Mouse (Mus musculus) B cell, adult (primary cell): Measurements from ENCODE around the gene Olfr1037. TPM values are rescaled to one million over a fixed set of nuclear protein-coding genes. Genes with fewer than 3 reads are reported as not detected.

ENCODE experiments used
- total RNA-seq: library from RNA; stranded (reverse); gene quantifications from 4 replicates; pipeline ENCODE4 v1.2.4, GENCODE M21; 2023; ENCODE audit not compliant: inconsistent age

The Olfr1037 gene
- total RNA-seq = not detected in 4 replicates

GRCm38 (mm10) chr2:86087285-86087684, at the start of gene Olfr1037:
Gene Olfr1037 (minus strand): TSS chr2:86087385.

DNA sequence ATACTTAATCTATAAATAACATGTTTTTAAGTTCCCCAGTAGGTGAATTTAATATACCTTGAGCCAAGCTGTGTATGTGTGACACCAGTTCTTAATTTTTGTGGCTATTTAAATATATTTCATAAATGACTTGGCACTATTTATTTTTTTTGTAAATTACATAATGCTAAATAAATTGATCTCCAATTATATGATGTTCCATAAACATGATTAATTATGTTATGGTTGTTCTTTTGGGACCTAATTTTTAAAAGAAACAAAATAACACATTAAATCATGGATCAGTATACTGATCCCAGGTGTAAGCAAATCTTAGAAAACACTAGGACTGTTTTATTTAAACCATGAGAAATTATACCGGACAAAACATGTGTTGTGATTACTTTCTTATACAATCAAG, 48.6 kb upstream of the Olfr1037 start, which contains the start of gene Olfr1039:
Gene Olfr1039 (minus strand): TSS at position 101 of the 400 bp plus-strand sequence.

DNA sequence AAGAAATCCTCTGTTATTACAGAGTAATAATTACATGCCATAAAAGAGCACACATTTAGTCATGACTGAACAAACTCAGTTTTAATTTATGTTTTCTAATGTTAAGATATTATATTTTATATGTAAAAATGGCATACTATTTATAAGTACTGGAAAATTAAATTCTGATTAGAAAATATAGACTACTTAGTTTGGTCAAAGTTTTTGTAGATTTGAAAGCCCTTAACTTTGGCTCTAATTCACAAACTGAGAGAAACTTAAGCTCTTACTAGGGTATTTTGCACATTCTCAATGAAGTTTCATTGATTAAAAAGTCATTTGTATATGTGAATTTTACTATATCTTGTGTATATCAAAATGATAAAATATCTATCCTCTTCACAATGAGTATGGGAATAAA, 13.5 kb downstream of the Olfr1037 start, which contains the start of gene Olfr1036:
Gene Olfr1036 (plus strand): TSS at position 301 of the 400 bp plus-strand sequence.

GRCm38 (mm10) chr2:86045561-86045960, 41.6 kb downstream of the Olfr1037 start, which contains the start of gene Olfr1034:
Gene Olfr1034 (plus strand): TSS chr2:86045861.

Other genes with a start within 250 kb of the Olfr1037 start
- gene Olfr1019, start 241.9 kb downstream of the Olfr1037 start, total RNA-seq = not detected in 4 replicates
- gene Olfr1020, start 240.4 kb downstream of the Olfr1037 start, total RNA-seq = not detected in 4 replicates
- gene Olfr1022, start 218.8 kb downstream of the Olfr1037 start, total RNA-seq = not detected in 4 replicates
- gene Olfr1023, start 201.7 kb downstream of the Olfr1037 start, total RNA-seq = not detected in 4 replicates
- not detected in 4 replicates for gene Olfr1024, start 182.3 kb downstream of the Olfr1037 start, total RNA-seq
- gene Olfr1025-ps1, start 172.2 kb downstream of the Olfr1037 start, total RNA-seq = not detected in 4 replicates
- not detected in 4 replicates for gene Olfr1026, start 165.8 kb downstream of the Olfr1037 start, total RNA-seq
- gene Olfr1028, start 136.9 kb downstream of the Olfr1037 start, total RNA-seq = not detected in 4 replicates
- 0.12 TPM in 1 of 4 replicates, not detected in the others for gene Olfr1029, start 113.5 kb downstream of the Olfr1037 start, total RNA-seq
- gene Olfr1030, start 108.1 kb downstream of the Olfr1037 start, total RNA-seq = not detected in 4 replicates
- not detected in 4 replicates for gene Olfr1031, start 97.1 kb downstream of the Olfr1037 start, total RNA-seq
- gene Olfr1032, start 81.8 kb downstream of the Olfr1037 start, total RNA-seq = not detected in 4 replicates
- not detected in 4 replicates for gene Olfr1033, start 66.8 kb downstream of the Olfr1037 start, total RNA-seq
- not detected in 4 replicates for gene Olfr1034, start 41.5 kb downstream of the Olfr1037 start, total RNA-seq
- not detected in 4 replicates for gene Olfr1036, start 13.4 kb downstream of the Olfr1037 start, total RNA-seq
- not detected in 4 replicates for gene Olfr1039, start 48.5 kb upstream of the Olfr1037 start, total RNA-seq
- gene Olfr1040, start 59.3 kb upstream of the Olfr1037 start, total RNA-seq = not detected in 4 replicates
- not detected in 4 replicates for gene Olfr1042, start 74.5 kb upstream of the Olfr1037 start, total RNA-seq
- not detected in 4 replicates for gene Olfr1043, start 80.1 kb upstream of the Olfr1037 start, total RNA-seq
- not detected in 4 replicates for gene Olfr1044, start 90.4 kb upstream of the Olfr1037 start, total RNA-seq
- not detected in 4 replicates for gene Olfr52, start 98.3 kb upstream of the Olfr1037 start, total RNA-seq
- gene Olfr1045, start 115.6 kb upstream of the Olfr1037 start, total RNA-seq = not detected in 4 replicates
- not detected in 4 replicates for gene Olfr1046, start 131.9 kb upstream of the Olfr1037 start, total RNA-seq
- gene Olfr1047, start 144.0 kb upstream of the Olfr1037 start, total RNA-seq = not detected in 4 replicates
- not detected in 4 replicates for gene Olfr1048, start 152.9 kb upstream of the Olfr1037 start, total RNA-seq
- not detected in 4 replicates for gene Olfr1049, start 170.9 kb upstream of the Olfr1037 start, total RNA-seq
- not detected in 4 replicates for gene Olfr1051, start 191.7 kb upstream of the Olfr1037 start, total RNA-seq
- not detected in 4 replicates for gene Olfr1052, start 205.1 kb upstream of the Olfr1037 start, total RNA-seq
- gene Olfr1053, start 227.9 kb upstream of the Olfr1037 start, total RNA-seq = not detected in 4 replicates
- gene Olfr1054, start 248.0 kb upstream of the Olfr1037 start, total RNA-seq = not detected in 4 replicates